Mouse (Mus musculus) ES-Bruce4 (cell line): ENCODE data around the gene Fam57a.

Experiments used
- CTCF ChIP-seq: IDR thresholded peaks from one replicate; pipeline ENCODE4 v1.8.1; 2011; ENCODE audit warnings: low read depth, low read length
- EP300 ChIP-seq: IDR thresholded peaks from 2 replicates; pipeline ENCODE4 v1.6.1; 2011; ENCODE audit warnings: low read depth, low read length; ENCODE audit not compliant: insufficient read depth
- POLR2A ChIP-seq: IDR thresholded peaks from one replicate; pipeline ENCODE4 v1.8.1; 2011; ENCODE audit warnings: low read length; ENCODE audit not compliant: insufficient read depth

- TF ChIP-seq CTCF (no peak), POLR2A (no peak), EP300 (no peak)
These were observed 31.1 kb upstream of the Fam57a start for GRCm38 (mm10) chr11:76148055-76149008.
